Mouse (Mus musculus): ENCODE data around the gene Opn5. TPM values are rescaled to one million over a fixed set of nuclear protein-coding genes. Genes with fewer than 3 reads are reported as not detected.

Gene Opn5
- polyA plus RNA-seq, 1 experiment from 2014 or later, result not detected

GRCm38 (mm10) chr17:42509356-42510262 is 101.6 kb downstream of the Opn5 start:
- ATAC-seq (ENCODE audit: insufficient number of reproducible peaks, insufficient read depth, low FRiP score, low read depth), result no peak
- no peaks in the 10 kb centered on the region for H3K4me1 ChIP-seq (ENCODE audit: control insufficient read depth, insufficient read depth, low read length)
- no peak overlapping the region for H3K4me3 ChIP-seq (ENCODE audit: low read depth, low read length)
- H3K9me3 ChIP-seq (ENCODE audit: control insufficient read depth, low read depth, low read length), result no peaks in the 10 kb centered on the region
- 74% methylated on average over 9 of the region's 9 CpGs for WGBS
- H3K27me3 ChIP-seq (ENCODE audit: control insufficient read depth, insufficient read depth, low read length), result no peaks in the 10 kb centered on the region
- no peak overlapping the region for H3K9ac ChIP-seq (replicated peaks; ENCODE audit: low read depth, low read length)
- no peak overlapping the region for H3K27ac ChIP-seq (ENCODE audit: low read length)
- H3K36me3 ChIP-seq (ENCODE audit: control insufficient read depth, insufficient read depth, low read length), result no peaks in the 10 kb centered on the region
- H3K4me2 ChIP-seq (replicated peaks; ENCODE audit: low read depth, low read length), result no peak overlapping the region

Other genes starting within 250 kb of the Opn5 start
- 0.20 and 0.27 TPM in 2 replicates for gene Adgrf4, start 80.9 kb upstream of the Opn5 start, polyA plus RNA-seq (2014; fragmentation: Nextera tagmentation; extraction: Ambion mirVana)
- 0.14 TPM in 1 of 2 replicates, not detected in the other for gene Adgrf2, start 130.8 kb upstream of the Opn5 start, polyA plus RNA-seq (2014; fragmentation: Nextera tagmentation; extraction: Ambion mirVana)

Measured in stomach, embryonic 14.5 days (tissue).